Mouse (Mus musculus) embryonic facial prominence, embryonic 14.5 days (tissue): ENCODE measurements around the gene Mdh2. TPM values are rescaled to one million over a fixed set of nuclear protein-coding genes. Genes with fewer than 3 reads are reported as not detected.

Source experiments
- ATAC-seq: fragments of 200-750 bp; cut with Nextera tagmentation; 2 replicates; pipeline ENCODE4 v1.8.0; 2017; ENCODE audit warnings: low read depth, moderate number of reproducible peaks, moderate TSS enrichment
- DNase-seq: peaks from one replicate; pipeline ENCODE4 v3.0.0-alpha.2; 2015; ENCODE audit warnings: low spot score
- H3K27ac ChIP-seq: fragments of 300-500 bp; sonication (generic); replicated peaks from 2 replicates; pipeline ENCODE4 v1.5.1; 2014; ENCODE audit warnings: low read depth, mild to moderate bottlenecking, low read length, moderate library complexity
- H3K27me3 ChIP-seq: fragments of 300-500 bp; sonication (generic); replicated peaks from 2 replicates; pipeline ENCODE4 v1.6.1; 2014; ENCODE audit warnings: low read length; ENCODE audit not compliant: control insufficient read depth, insufficient read depth
- H3K36me3 ChIP-seq: fragments of 300-500 bp; sonication (generic); 2 replicates; pipeline ENCODE4 v1.6.1; 2014; ENCODE audit warnings: low read length, mixed read lengths; ENCODE audit not compliant: control insufficient read depth, insufficient read depth
- H3K4me1 ChIP-seq: fragments of 300-500 bp; sonication (generic); 2 replicates; pipeline ENCODE4 v1.6.1; 2014; ENCODE audit warnings: antibody characterized with exemption, low read length; ENCODE audit not compliant: control insufficient read depth, insufficient read depth
- H3K4me2 ChIP-seq: fragments of 300-500 bp; sonication (generic); 2 replicates; pipeline ENCODE4 v1.6.1; 2014; ENCODE audit warnings: low read depth, mild to moderate bottlenecking, low read length, moderate library complexity, mixed read lengths
- H3K4me3 ChIP-seq: fragments of 300-500 bp; sonication (generic); 2 replicates; pipeline ENCODE4 v1.5.1; 2014; ENCODE audit warnings: low read depth, mild to moderate bottlenecking, low read length
- H3K9ac ChIP-seq: fragments of 300-500 bp; sonication (generic); 2 replicates; pipeline ENCODE4 v1.6.1; 2014; ENCODE audit warnings: low read depth, mild to moderate bottlenecking, low read length, moderate library complexity, mixed read lengths
- H3K9me3 ChIP-seq: fragments of 300-500 bp; sonication (generic); 2 replicates; pipeline ENCODE4 v1.6.1; 2016; ENCODE audit warnings: low read length; ENCODE audit not compliant: control insufficient read depth
- whole genome bisulfite sequencing: fragments of 180-500 bp; shearing (Covaris S2); extraction: QIAGEN DNeasy Blood & Tissue Kit; methylation state at CpG from one replicate; pipeline ENCODE4 v1.1.7; 2014; 5-methylcytosine and 5-hydroxymethylcytosine counted together
- polyA plus RNA-seq: library from polyadenylated mRNA; unstranded; fragments of >200 nt; fragmentation: Nextera tagmentation; extraction: Ambion mirVana; gene quantifications from 2 replicates; pipeline ENCODE4 v1.2.1, GENCODE M21; 2014

Gene Mdh2
- polyA plus RNA-seq, 1 experiment from 2014 or later, result 481 TPM

- WGBS, result 5% methylated on average over 26 of the region's 29 CpGs
- Histone ChIP-seq H3K9ac (peak within 1 kb of the TSS; percentile 2; the same call in 1 of the 2 replicates), H3K27me3 (no peaks in the 10 kb centered on the region), H3K27ac (no peak within 1 kb of the TSS), H3K36me3 (no peaks in the 10 kb centered on the region), H3K4me2 (peak within 1 kb of the TSS; percentile 25; the same call in 1 of the 2 replicates), H3K9me3 (no peaks in the 10 kb centered on the region), H3K4me3 (no peak within 1 kb of the TSS; the same call in 1 of the 2 replicates), H3K4me1 (no peaks in the 10 kb centered on the region)
- peak; percentile 88 for DNase-seq
- ATAC-seq, result peak; percentile 74
These were observed 28.4 kb downstream of the Mdh2 start, which contains the start of gene Srrm3 for GRCm38 (mm10) chr5:135806555-135807262. Gene Srrm3, plus strand, starts transcription at chr5:135806890.

GRCm38 (mm10) chr5:135807263-135807637, 29.0 kb downstream of the Mdh2 start:
- H3K36me3 ChIP-seq, result no peaks in the 10 kb centered on the region
- WGBS, result 38% methylated on average over 3 of the region's 3 CpGs
- no peak overlapping the region for H3K27ac ChIP-seq
- no peaks in the 10 kb centered on the region for H3K9me3 ChIP-seq
- H3K9ac ChIP-seq, result no peak overlapping the region
- H3K4me3 ChIP-seq, result no peak overlapping the region; the same call in 1 of the 2 replicates
- no peaks in the 10 kb centered on the region for H3K4me1 ChIP-seq
- no peaks in the 10 kb centered on the region for H3K27me3 ChIP-seq
- no peak for ATAC-seq
- DNase-seq, result no peak
- H3K4me2 ChIP-seq, result no peak overlapping the region

DNA sequence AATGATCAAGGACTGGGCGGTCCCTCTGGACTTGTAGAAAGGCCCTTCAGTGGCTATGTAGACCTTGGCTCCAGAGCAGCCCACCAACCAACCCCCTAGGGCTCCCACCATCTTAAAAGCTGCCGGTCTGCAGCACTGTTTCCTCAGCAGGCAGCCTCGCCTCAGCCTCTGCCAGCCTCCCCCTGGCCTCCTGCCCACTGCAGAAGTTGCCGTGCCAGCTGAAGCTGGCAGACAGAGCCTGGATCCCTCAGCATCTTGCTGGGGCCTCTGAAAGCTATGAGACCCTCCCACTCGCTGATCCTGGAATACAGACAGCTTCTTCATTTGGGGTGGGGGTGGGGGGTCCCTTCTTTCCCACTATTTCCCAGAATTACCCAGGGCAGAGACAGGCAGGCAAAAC, 34.7 kb downstream of the Mdh2 start:
- WGBS, result 66% methylated on average over 5 of the region's 5 CpGs
- Histone ChIP-seq H3K36me3 (no peaks in the 10 kb centered on the region), H3K9me3 (no peaks in the 10 kb centered on the region), H3K4me1 (no peaks in the 10 kb centered on the region), H3K27me3 (no peaks in the 10 kb centered on the region), H3K27ac (no peak overlapping the region), H3K4me3 (no peak overlapping the region), H3K9ac (no peak overlapping the region), H3K4me2 (no peak overlapping the region)
- no peak for ATAC-seq
- DNase-seq, result no peak

- Histone ChIP-seq H3K4me1 (no peaks in the 10 kb centered on the region), H3K9me3 (no peaks in the 10 kb centered on the region), H3K9ac (no peak overlapping the region), H3K27me3 (no peaks in the 10 kb centered on the region; the same call in 1 of the 2 replicates), H3K36me3 (no peaks in the 10 kb centered on the region), H3K4me2 (no peak overlapping the region), H3K4me3 (no peak overlapping the region), H3K27ac (no peak overlapping the region)
- DNase-seq, result no peak
- WGBS, result 51% methylated on average over 7 of the region's 7 CpGs
- no peak for ATAC-seq
These were observed 40.2 kb downstream of the Mdh2 start for GRCm38 (mm10) chr5:135818491-135818890.

DNA sequence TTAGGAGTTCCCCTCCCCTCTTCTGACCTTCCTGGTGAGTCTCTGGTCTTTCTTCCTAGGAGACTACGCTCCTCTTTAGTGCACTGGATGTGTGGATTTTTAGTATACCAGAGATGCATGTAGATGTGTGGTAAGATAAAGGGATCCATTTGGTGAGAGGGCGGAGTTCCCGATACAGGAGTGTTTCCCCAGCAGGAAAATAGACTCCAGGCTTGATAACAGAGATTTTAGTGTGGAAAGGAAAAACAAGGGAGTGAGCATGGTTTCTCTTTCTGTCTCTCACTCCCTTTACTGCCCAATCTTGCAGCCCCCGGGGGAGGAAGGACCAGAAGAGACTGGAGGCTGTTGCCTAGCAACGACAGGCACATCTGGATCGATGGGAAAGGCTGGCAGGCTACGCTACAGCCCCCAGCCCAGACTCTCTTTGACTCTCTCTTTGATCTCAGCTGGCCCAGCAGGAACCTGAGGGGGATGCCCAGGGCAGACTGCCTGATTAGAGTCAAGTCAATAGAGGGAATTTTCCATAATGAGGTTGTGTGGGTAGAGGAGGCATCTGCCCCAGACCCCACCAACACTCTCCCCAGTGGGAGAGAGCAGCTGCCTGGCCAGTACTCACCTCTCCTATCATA, 44.1 kb downstream of the Mdh2 start:
- Histone ChIP-seq H3K9me3 (no peaks in the 10 kb centered on the region), H3K27me3 (no peaks in the 10 kb centered on the region; the same call in 1 of the 2 replicates), H3K36me3 (no peaks in the 10 kb centered on the region), H3K4me3 (no peak overlapping the region), H3K27ac (no peak overlapping the region; the same call in 1 of the 2 replicates), H3K9ac (no peak overlapping the region), H3K4me2 (no peak overlapping the region), H3K4me1 (peaks cover 6% of the 10 kb centered on the region; the same call in 1 of the 2 replicates)
- DNase-seq (peak; percentile 24), ATAC-seq (peak; percentile 60; the same call in 1 of the 2 replicates)
- 18% methylated on average over 7 of the region's 7 CpGs for WGBS

GRCm38 (mm10) chr5:135824517-135824916, 46.2 kb downstream of the Mdh2 start:
- no peak overlapping the region for H3K9ac ChIP-seq
- no peaks in the 10 kb centered on the region for H3K36me3 ChIP-seq
- no peak overlapping the region for H3K4me3 ChIP-seq
- peaks cover 6% of the 10 kb centered on the region; the same call in 1 of the 2 replicates for H3K4me1 ChIP-seq
- no peaks in the 10 kb centered on the region; the same call in 1 of the 2 replicates for H3K27me3 ChIP-seq
- WGBS, result 35% methylated on average over 3 of the region's 3 CpGs
- H3K27ac ChIP-seq, result no peak overlapping the region
- DNase-seq (no peak), ATAC-seq (no peak)
- H3K9me3 ChIP-seq, result no peaks in the 10 kb centered on the region
- H3K4me2 ChIP-seq, result no peak overlapping the region

DNA sequence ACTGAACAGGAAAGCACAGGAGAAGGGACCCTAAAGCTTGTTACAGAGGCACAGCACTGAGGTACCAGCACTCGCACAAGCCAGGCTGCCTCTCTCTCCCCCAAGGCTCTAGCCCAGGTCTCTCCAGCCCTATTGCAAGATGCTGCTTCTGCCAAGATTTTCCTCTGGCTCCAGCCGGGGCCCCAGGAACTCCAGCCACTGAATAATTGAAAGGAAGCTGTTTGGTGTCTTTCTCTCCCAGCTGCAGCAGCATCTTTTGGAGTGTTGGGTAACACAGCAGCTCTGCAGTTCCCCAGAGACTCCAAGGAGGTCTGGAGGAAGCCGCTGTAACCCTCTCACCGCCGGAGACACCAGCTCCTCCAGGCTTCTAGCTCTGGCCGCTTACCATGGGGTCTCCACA, 47.9 kb downstream of the Mdh2 start:
- Histone ChIP-seq H3K36me3 (no peaks in the 10 kb centered on the region), H3K27ac (no peak overlapping the region), H3K4me2 (no peak overlapping the region), H3K9me3 (no peaks in the 10 kb centered on the region), H3K27me3 (no peaks in the 10 kb centered on the region), H3K4me3 (no peak overlapping the region), H3K4me1 (peaks cover 6% of the 10 kb centered on the region; the same call in 1 of the 2 replicates), H3K9ac (no peak overlapping the region)
- WGBS, result 22% methylated on average over 6 of the region's 6 CpGs
- ATAC-seq, result no peak
- DNase-seq, result peak; percentile 60

DNA sequence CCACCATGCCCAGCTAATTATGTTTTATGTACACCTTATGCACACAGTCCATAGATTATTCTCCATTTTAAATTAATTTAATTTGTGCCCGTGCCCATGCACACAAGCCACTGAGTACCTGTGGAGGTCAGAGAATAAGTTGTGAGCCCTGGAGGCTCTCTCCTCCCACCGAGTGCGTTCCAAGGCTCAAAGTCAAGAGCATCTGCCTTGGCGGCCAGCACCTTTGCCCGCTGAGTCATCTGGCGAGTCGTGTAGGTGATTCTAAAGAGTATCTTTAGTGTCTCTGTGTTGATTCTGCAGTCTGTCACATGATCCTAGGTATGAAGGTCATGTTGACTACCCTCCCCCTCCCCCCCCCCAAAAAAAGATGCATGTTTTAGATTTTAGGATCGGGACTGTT, 51.1 kb downstream of the Mdh2 start:
- peaks cover 6% of the 10 kb centered on the region; the same call in 1 of the 2 replicates for H3K4me1 ChIP-seq
- H3K4me3 ChIP-seq, result no peak overlapping the region
- H3K9ac ChIP-seq, result no peak overlapping the region
- no peak for ATAC-seq
- H3K27ac ChIP-seq, result no peak overlapping the region
- DNase-seq, result no peak
- 91% methylated on average over 8 of the region's 8 CpGs for WGBS
- H3K27me3 ChIP-seq, result peaks cover 1% of the 10 kb centered on the region
- no peak overlapping the region for H3K4me2 ChIP-seq
- no peaks in the 10 kb centered on the region for H3K36me3 ChIP-seq
- H3K9me3 ChIP-seq, result no peaks in the 10 kb centered on the region
